Mouse (Mus musculus) stomach, embryonic 15.5 days (tissue): ENCODE measurements around the gene Serpina3n. TPM values are rescaled to one million over a fixed set of nuclear protein-coding genes. Genes with fewer than 3 reads are reported as not detected.
A peak's percentile ranks its signal among the peaks of the same experiment; 100 is the strongest.

Source experiments
- ATAC-seq: fragments of 200-750 bp; cut with Nextera tagmentation; 2 replicates; pipeline ENCODE4 v1.8.0; 2017; ENCODE audit warnings: low read depth, moderate number of reproducible peaks, moderate TSS enrichment; ENCODE audit not compliant: insufficient read depth, low FRiP score
- H3K27ac ChIP-seq: fragments of 300-500 bp; sonication (generic); 2 replicates; pipeline ENCODE4 v1.5.1; 2015; ENCODE audit warnings: mild to moderate bottlenecking, inconsistent platforms
- H3K27me3 ChIP-seq: fragments of 300-500 bp; sonication (generic); replicated peaks from 2 replicates; pipeline ENCODE4 v1.6.1; 2015; ENCODE audit warnings: inconsistent platforms
- H3K36me3 ChIP-seq: fragments of 300-500 bp; sonication (generic); 2 replicates; pipeline ENCODE4 v1.6.1; 2015; ENCODE audit warnings: inconsistent platforms
- H3K4me1 ChIP-seq: fragments of 300-500 bp; sonication (generic); 2 replicates; pipeline ENCODE4 v1.6.1; 2015; ENCODE audit warnings: inconsistent platforms
- H3K4me2 ChIP-seq: fragments of 300-500 bp; sonication (generic); 2 replicates; pipeline ENCODE4 v1.6.1; 2015; ENCODE audit warnings: mild to moderate bottlenecking, inconsistent platforms
- H3K4me3 ChIP-seq: fragments of 300-500 bp; sonication (generic); replicated peaks from 2 replicates; pipeline ENCODE4 v1.5.1; 2015; ENCODE audit warnings: inconsistent platforms
- H3K9ac ChIP-seq: fragments of 300-500 bp; sonication (generic); 2 replicates; pipeline ENCODE4 v1.6.1; 2015; ENCODE audit warnings: inconsistent platforms
- H3K9me3 ChIP-seq: fragments of 300-500 bp; sonication (generic); 2 replicates; pipeline ENCODE4 v1.6.1; 2016; ENCODE audit warnings: inconsistent platforms
- WGBS: fragments of 180-500 bp; shearing (Covaris S2); methylation state at CpG from one replicate; pipeline ENCODE4 v1.1.7; 2015; 5-methylcytosine and 5-hydroxymethylcytosine counted together
- polyA plus RNA-seq: library from polyadenylated mRNA; unstranded; fragments of >200 nt; fragmentation: Nextera tagmentation; extraction: Ambion mirVana; gene quantifications from 2 replicates; pipeline ENCODE4 v1.2.1, GENCODE M21; 2015

The Serpina3n gene
- polyA plus RNA-seq, 1 experiment from 2014 or later, result not detected

GRCm38 (mm10) chr12:104414576-104414975, 8.0 kb downstream of the Serpina3n start:
- Histone ChIP-seq H3K27ac (no peak overlapping the region), H3K4me2 (no peak overlapping the region), H3K4me1 (0 out of 2 replicates have a peak, but pooled peaks cover 3% of the 10 kb centered on the region), H3K27me3 (no peaks in the 10 kb centered on the region), H3K9ac (no peak overlapping the region), H3K36me3 (no peaks in the 10 kb centered on the region), H3K9me3 (no peaks in the 10 kb centered on the region), H3K4me3 (no peak overlapping the region)
- 57% methylated on average over 2 of the region's 2 CpGs for WGBS
- ATAC-seq, result no peak

DNA sequence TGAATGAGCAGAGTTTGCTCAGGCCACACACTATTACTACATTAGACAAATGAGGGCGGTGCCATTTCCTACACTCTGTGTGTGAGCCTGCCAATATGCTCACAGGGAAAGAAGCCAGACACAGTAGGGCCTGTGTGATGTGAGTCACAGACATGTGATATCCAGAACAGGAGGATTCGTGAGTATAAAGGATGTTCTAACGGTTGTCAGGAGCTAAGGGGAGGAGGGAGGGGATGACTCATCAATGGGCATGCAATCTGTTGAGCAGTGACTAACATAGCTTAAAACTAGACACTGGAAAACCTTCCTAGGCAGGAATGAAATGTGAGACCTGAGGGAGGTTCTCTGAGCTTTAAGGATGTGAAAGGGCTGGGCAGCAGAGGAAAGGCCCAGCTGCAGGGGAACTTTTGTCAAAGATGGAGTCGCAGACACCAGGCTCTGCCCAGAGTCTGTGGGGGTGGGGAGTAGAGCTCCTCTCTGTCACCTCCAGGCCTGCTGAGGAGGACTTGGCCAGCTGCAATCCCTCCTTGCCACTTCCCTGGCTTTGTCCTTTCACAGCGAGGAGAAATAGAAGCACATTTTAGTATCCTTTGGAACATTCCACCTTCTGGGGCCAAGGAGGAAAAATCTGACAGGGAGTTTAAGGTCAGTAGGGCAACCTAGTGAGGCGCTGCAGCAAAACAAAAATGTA, 9.2 kb downstream of the Serpina3n start:
- peak; percentile 79 for ATAC-seq
- WGBS, result 37% methylated on average over 6 of the region's 6 CpGs
- no peaks in the 10 kb centered on the region for H3K9me3 ChIP-seq
- no peak overlapping the region for H3K27ac ChIP-seq
- no peaks in the 10 kb centered on the region for H3K27me3 ChIP-seq
- H3K36me3 ChIP-seq, result no peaks in the 10 kb centered on the region
- H3K9ac ChIP-seq, result no peak overlapping the region
- H3K4me3 ChIP-seq, result no peak overlapping the region
- 0 out of 2 replicates have a peak, but pooled peaks cover 3% of the 10 kb centered on the region for H3K4me1 ChIP-seq
- H3K4me2 ChIP-seq, result no peak overlapping the region

DNA sequence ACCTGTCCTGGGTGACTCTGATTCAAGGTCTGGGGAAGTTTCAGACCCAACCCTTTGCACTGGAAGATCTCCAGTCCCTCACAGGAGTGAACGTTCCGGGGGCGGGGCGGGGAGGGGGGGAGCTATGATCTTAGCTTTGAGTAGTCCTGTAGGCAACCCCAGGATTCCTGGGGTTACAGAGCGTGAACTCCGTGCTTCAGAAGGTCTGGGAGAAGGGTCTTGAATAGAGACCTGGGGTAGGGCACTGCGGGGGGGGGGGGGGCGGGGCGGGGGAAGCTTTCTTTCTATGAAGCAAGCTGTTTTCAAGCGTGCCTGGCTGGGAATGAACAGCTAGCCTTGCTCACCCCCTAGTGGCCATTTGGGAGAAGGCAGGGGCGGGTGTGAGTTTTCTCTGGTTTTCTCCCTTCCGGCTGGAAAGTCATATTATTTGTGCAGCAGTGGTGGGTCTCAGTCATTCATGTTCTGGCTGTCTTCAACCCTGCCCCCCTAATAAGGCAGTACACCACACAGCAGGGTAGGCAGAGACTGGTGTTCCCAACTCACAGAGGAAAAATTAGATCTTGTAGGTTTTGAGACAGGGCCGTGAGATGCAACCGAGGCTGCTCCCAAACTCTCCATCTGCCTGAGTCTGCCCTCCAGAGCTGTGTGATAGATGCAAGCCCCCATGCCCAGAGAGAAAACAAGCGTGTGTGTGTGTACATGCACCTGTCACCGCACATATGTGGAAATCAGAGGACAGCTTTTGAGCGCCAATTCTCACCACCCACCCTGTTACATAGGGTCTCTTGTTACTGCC, 12.0 kb downstream of the Serpina3n start:
- no peaks in the 10 kb centered on the region for H3K36me3 ChIP-seq
- 0 out of 2 replicates have a peak, but pooled peaks cover 3% of the 10 kb centered on the region for H3K4me1 ChIP-seq
- H3K4me2 ChIP-seq, result peak overlapping the region; percentile 41
- H3K4me3 ChIP-seq, result peak overlapping the region; percentile 19; the same call in 1 of the 2 replicates
- no peak overlapping the region for H3K27ac ChIP-seq
- WGBS, result 18% methylated on average over 17 of the region's 17 CpGs
- no peak overlapping the region for H3K9ac ChIP-seq
- H3K27me3 ChIP-seq, result no peaks in the 10 kb centered on the region
- no peaks in the 10 kb centered on the region for H3K9me3 ChIP-seq
- no peak for ATAC-seq

DNA sequence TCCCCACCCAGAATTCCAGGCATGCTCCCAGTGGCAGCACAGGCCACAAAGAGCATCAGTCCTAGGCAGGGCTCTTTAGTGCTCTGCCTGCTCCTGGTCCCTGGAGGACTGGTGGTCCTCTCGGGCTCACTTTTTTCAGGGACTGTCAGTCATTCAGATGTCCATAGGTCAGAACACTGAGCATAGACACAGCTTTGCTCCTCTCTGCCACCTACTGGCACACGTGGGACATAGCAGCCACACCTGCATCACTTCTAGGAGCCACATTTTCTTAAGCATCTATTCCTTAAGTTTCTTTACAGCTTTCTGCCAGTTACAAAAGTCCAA, 12.6 kb downstream of the Serpina3n start:
- H3K4me2 ChIP-seq, result no peak overlapping the region
- no peaks in the 10 kb centered on the region for H3K27me3 ChIP-seq
- H3K36me3 ChIP-seq, result no peaks in the 10 kb centered on the region
- H3K27ac ChIP-seq, result no peak overlapping the region
- H3K9ac ChIP-seq, result no peak overlapping the region
- no peak for ATAC-seq
- H3K4me1 ChIP-seq, result 0 out of 2 replicates have a peak, but pooled peaks cover 3% of the 10 kb centered on the region
- H3K9me3 ChIP-seq, result no peaks in the 10 kb centered on the region
- 8% methylated on average over 2 of the region's 2 CpGs for WGBS
- H3K4me3 ChIP-seq, result no peak overlapping the region

GRCm38 (mm10) chr12:104422615-104423392, 16.3 kb downstream of the Serpina3n start:
- Histone ChIP-seq H3K36me3 (no peaks in the 10 kb centered on the region), H3K4me3 (no peak overlapping the region), H3K9me3 (no peaks in the 10 kb centered on the region), H3K27me3 (no peaks in the 10 kb centered on the region), H3K4me2 (no peak overlapping the region), H3K27ac (no peak overlapping the region), H3K9ac (no peak overlapping the region), H3K4me1 (0 out of 2 replicates have a peak, but pooled peaks cover 3% of the 10 kb centered on the region)
- 64% methylated on average over 11 of the region's 11 CpGs for WGBS
- ATAC-seq, result peak; percentile 21; the same call in 1 of the 2 replicates

GRCm38 (mm10) chr12:104425591-104425990, 19.1 kb downstream of the Serpina3n start:
- H3K4me1 ChIP-seq, result no peaks in the 10 kb centered on the region
- no peaks in the 10 kb centered on the region for H3K27me3 ChIP-seq
- no peak for ATAC-seq
- no peaks in the 10 kb centered on the region for H3K9me3 ChIP-seq
- no peaks in the 10 kb centered on the region for H3K36me3 ChIP-seq
- WGBS, result 76% methylated on average over 3 of the region's 3 CpGs
- H3K4me2 ChIP-seq, result no peak overlapping the region
- H3K27ac ChIP-seq, result no peak overlapping the region
- no peak overlapping the region for H3K4me3 ChIP-seq
- H3K9ac ChIP-seq, result no peak overlapping the region

DNA sequence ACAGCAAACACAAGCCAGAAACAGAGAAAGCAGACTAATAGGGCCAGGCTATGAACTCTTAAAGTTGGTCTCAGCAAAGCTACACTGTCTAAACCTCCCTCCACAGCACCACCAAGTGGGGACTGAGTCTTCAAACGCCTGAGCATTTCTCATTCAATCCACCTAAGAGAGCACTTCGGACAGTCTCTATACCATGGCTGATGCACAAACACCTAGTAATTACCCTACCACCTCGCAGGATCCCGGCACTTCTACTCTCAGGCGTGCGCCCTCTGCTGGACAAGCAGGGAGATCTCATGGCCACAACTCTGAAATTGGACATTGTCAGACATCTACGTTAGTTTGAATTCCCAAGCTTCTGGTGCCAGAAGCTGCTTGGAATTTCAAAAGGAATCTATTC, 20.4 kb downstream of the Serpina3n start:
- WGBS, result 4% methylated on average over 7 of the region's 7 CpGs
- no peak for ATAC-seq

GRCm38 (mm10) chr12:104431359-104431758, 24.8 kb downstream of the Serpina3n start:
- no peak for ATAC-seq
- no peaks in the 10 kb centered on the region for H3K27me3 ChIP-seq
- H3K9me3 ChIP-seq, result no peaks in the 10 kb centered on the region
- no peaks in the 10 kb centered on the region for H3K36me3 ChIP-seq
- H3K4me2 ChIP-seq, result no peak overlapping the region
- no peak overlapping the region for H3K27ac ChIP-seq
- no peak overlapping the region for H3K9ac ChIP-seq
- WGBS, result 54% methylated on average over 10 of the region's 10 CpGs
- no peaks in the 10 kb centered on the region for H3K4me1 ChIP-seq
- H3K4me3 ChIP-seq, result no peak overlapping the region

More for the DNA sequence above, 20.4 kb downstream of the Serpina3n start:
- no peaks in the 10 kb centered on the region for H3K27me3 ChIP-seq
- H3K4me2 ChIP-seq, result no peak overlapping the region
- no peaks in the 10 kb centered on the region for H3K36me3 ChIP-seq
- H3K4me3 ChIP-seq, result no peak overlapping the region
- H3K4me1 ChIP-seq, result no peaks in the 10 kb centered on the region
- no peak overlapping the region for H3K27ac ChIP-seq
- H3K9ac ChIP-seq, result no peak overlapping the region
- no peaks in the 10 kb centered on the region for H3K9me3 ChIP-seq

- no peak overlapping the region for H3K4me2 ChIP-seq
- no peaks in the 10 kb centered on the region for H3K4me1 ChIP-seq
- H3K9me3 ChIP-seq, result no peaks in the 10 kb centered on the region
- WGBS, result 49% methylated on average over 7 of the region's 7 CpGs
- no peak overlapping the region for H3K4me3 ChIP-seq
- no peaks in the 10 kb centered on the region for H3K36me3 ChIP-seq
- H3K9ac ChIP-seq, result no peak overlapping the region
- no peak overlapping the region for H3K27ac ChIP-seq
- no peak for ATAC-seq
- H3K27me3 ChIP-seq, result no peaks in the 10 kb centered on the region
Measured at GRCm38 (mm10) chr12:104433214-104433613, 26.7 kb downstream of the Serpina3n start.

GRCm38 (mm10) chr12:104433951-104434735, 27.6 kb downstream of the Serpina3n start:
- Histone ChIP-seq H3K9ac (no peak overlapping the region), H3K4me2 (no peak overlapping the region), H3K4me3 (no peak overlapping the region), H3K4me1 (no peaks in the 10 kb centered on the region), H3K9me3 (no peaks in the 10 kb centered on the region), H3K36me3 (no peaks in the 10 kb centered on the region), H3K27ac (no peak overlapping the region), H3K27me3 (no peaks in the 10 kb centered on the region; the same call in 1 of the 2 replicates)
- no peak for ATAC-seq
- WGBS, result 65% methylated on average over 20 of the region's 20 CpGs

DNA sequence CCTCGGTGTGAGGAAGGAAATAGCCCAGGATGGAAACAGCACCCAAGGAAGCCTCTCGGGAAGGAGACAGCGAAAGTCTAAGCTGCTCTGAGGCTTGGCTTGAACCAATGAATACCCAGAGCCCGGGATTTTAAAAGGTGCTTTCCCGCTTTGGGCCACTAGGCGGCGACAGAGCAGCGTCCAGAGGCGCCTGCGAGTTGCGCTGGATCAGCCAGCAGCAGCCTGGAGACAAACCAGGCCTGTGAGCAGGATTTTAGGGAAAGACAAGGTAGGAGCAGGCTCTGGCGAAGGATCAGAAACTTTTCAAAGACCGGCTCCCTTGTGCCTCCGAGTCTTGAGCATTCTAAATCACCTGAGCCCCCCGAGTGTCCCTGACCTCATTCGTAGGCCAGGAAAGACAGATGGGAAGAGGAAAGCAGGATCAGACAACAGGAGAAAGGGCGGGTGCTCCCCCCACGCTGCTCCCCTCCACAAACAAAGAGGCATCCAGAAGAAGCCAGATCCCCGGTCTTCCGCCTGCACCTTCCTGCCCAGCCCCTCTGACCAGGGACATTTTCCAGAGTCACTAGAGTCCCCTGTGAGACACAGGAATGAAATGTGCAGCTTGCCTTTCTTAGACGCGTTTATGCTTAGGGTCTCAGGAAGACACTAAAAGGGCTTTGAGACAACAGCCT, 33.7 kb downstream of the Serpina3n start:
- Histone ChIP-seq H3K4me2 (0 out of 2 replicates have a peak overlapping the region, but pooled peaks have one; percentile 1), H3K4me3 (no peak overlapping the region), H3K9ac (no peak overlapping the region), H3K36me3 (no peaks in the 10 kb centered on the region), H3K9me3 (no peaks in the 10 kb centered on the region), H3K27me3 (no peaks in the 10 kb centered on the region; the same call in none of the 2 replicates), H3K4me1 (no peaks in the 10 kb centered on the region), H3K27ac (no peak overlapping the region)
- no peak for ATAC-seq
- WGBS, result 11% methylated on average over 22 of the region's 22 CpGs
